Mouse (Mus musculus) thymus, postnatal 0 days (tissue): ENCODE data around the gene Ugdh. TPM values are rescaled to one million over a fixed set of nuclear protein-coding genes. Genes with fewer than 3 reads are reported as not detected.
A peak's percentile ranks its signal among the peaks of the same experiment; 100 is the strongest.
"Not testable (repeated sequence)": the region's sequence is repeated elsewhere in the genome, so short reads cannot be mapped to it uniquely, and the experiment has no call there.

Source experiments
- DNase-seq: peaks from one replicate; pipeline ENCODE4 v3.0.0-alpha.2; 2015; ENCODE audit warnings: low spot score
- polyA plus RNA-seq: library from polyadenylated mRNA; unstranded; fragments of >200 nt; fragmentation: Nextera tagmentation; extraction: Ambion mirVana; gene quantifications from 2 replicates; pipeline ENCODE4 v1.2.1, GENCODE M21; 2015

The Ugdh gene
- polyA plus RNA-seq: 57.7 and 58.2 TPM in 2 replicates

GRCm38 (mm10) chr5:65435806-65436561 lies at the start of gene Ugdh:
Gene Ugdh, minus strand, starts transcription at chr5:65435949.
- peak; percentile 95 for DNase-seq

- no peak for DNase-seq
Measured at GRCm38 (mm10) chr5:65482996-65483395, 47.2 kb upstream of the Ugdh start.

- DNase-seq: no peak
Measured at GRCm38 (mm10) chr5:65480511-65480910, 44.8 kb upstream of the Ugdh start.

- no peak for DNase-seq
Measured at GRCm38 (mm10) chr5:65479681-65480445, 44.1 kb upstream of the Ugdh start.

- peak; percentile 20 for DNase-seq
Measured at GRCm38 (mm10) chr5:65478224-65478623, 42.5 kb upstream of the Ugdh start.

GRCm38 (mm10) chr5:65476739-65477138 lies 41.0 kb upstream of the Ugdh start:
- not testable (repeated sequence) for DNase-seq

GRCm38 (mm10) chr5:65475806-65476205 lies 40.1 kb upstream of the Ugdh start:
- no peak for DNase-seq

- DNase-seq: no peak
Measured at GRCm38 (mm10) chr5:65469766-65470165, 34.0 kb upstream of the Ugdh start.

GRCm38 (mm10) chr5:65466911-65467310 lies 31.2 kb upstream of the Ugdh start:
- DNase-seq: no peak

GRCm38 (mm10) chr5:65460361-65460760 lies 24.6 kb upstream of the Ugdh start:
- no peak for DNase-seq

- no peak for DNase-seq
Measured at GRCm38 (mm10) chr5:65459454-65459853, 23.7 kb upstream of the Ugdh start.

- no peak for DNase-seq
Measured at GRCm38 (mm10) chr5:65457846-65458245, 22.1 kb upstream of the Ugdh start.

GRCm38 (mm10) chr5:65457086-65457827 lies 21.5 kb upstream of the Ugdh start:
- DNase-seq: no peak

- no peak for DNase-seq
Measured at GRCm38 (mm10) chr5:65454771-65455170, 19.0 kb upstream of the Ugdh start.

- DNase-seq: no peak
Measured at GRCm38 (mm10) chr5:65448941-65449340, 13.2 kb upstream of the Ugdh start.

- no peak for DNase-seq
Measured at GRCm38 (mm10) chr5:65447826-65448225, 12.1 kb upstream of the Ugdh start.

GRCm38 (mm10) chr5:65446756-65447155 lies 11.0 kb upstream of the Ugdh start:
- DNase-seq: no peak

- DNase-seq: no peak
Measured at GRCm38 (mm10) chr5:65444981-65445380, 9.2 kb upstream of the Ugdh start.

- DNase-seq: no peak
Measured at GRCm38 (mm10) chr5:65438041-65438440, 2.3 kb upstream of the Ugdh start.

- no peak for DNase-seq
Measured at GRCm38 (mm10) chr5:65435363-65435805, 365 bp downstream of the Ugdh start.

- peak; percentile 16 for DNase-seq
Measured at GRCm38 (mm10) chr5:65434471-65435362, 1.0 kb downstream of the Ugdh start.
